Mouse (Mus musculus): Measurements from ENCODE around the gene Ap2a2. TPM values are rescaled to one million over a fixed set of nuclear protein-coding genes. Genes with fewer than 3 reads are reported as not detected.
A peak's percentile ranks its signal among the peaks of the same experiment; 100 is the strongest.
"Not testable (repeated sequence)": the region's sequence is repeated elsewhere in the genome, so short reads cannot be mapped to it uniquely, and the experiment has no call there.

Ap2a2 gene
- polyA plus RNA-seq, 1 experiment from 2014 or later: 79.1 TPM

DNA sequence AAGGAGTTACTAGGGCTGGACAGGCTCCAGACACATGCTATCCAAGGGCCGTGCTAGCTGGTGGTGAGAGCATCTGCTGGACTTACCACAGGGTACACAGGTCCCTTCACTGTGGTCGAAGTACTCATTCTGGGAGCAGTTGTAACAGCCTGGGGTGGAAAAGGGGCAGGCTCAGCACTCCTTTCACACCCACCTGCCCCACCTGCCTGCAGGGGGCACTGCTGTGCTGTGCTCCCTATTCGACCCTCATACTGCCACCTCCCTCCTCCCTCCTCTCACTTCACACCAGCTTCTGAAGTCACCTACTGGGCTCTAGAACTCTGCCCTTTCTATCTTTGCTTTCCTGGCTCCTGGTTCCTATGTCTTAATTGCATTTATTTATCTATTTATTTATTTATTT is 81.2 kb downstream of the Ap2a2 start:
- H3K9me3 ChIP-seq: no peaks in the 10 kb centered on the region

DNA sequence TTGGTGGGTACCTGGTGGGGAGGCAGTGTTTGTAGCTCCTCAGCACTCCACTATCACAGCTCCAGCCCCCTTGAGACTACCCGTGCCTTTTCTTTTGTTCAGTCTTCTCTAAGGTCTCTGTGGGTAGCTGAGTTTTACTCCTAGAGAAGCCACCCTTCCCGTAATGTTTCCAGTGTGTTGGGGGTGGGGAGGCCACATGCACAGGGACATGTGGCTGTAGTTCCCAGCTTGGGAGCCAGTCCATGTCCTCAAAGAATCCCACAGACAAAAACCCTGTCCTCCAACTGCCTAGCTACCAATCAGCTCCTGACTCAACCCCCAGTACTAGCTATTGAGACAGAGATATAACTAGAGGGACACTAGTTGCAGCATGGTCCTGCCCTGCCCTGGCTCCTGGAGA is 85.1 kb downstream of the Ap2a2 start:
- Histone ChIP-seq H3K27ac (no peak overlapping the region), H3K4me1 (replicated peaks) (no peaks in the 10 kb centered on the region), H3K9ac (no peak overlapping the region), H3K4me2 (replicated peaks) (no peak overlapping the region), H3K4me3 (replicated peaks) (no peak overlapping the region), H3K27me3 (replicated peaks) (no peaks in the 10 kb centered on the region), H3K9me3 (no peaks in the 10 kb centered on the region), H3K36me3 (no peaks in the 10 kb centered on the region)
- 72% methylated on average over 2 of the region's 2 CpGs for WGBS
- no peak for ATAC-seq

More for the DNA sequence above, 81.2 kb downstream of the Ap2a2 start:
- no peak overlapping the region for H3K9ac ChIP-seq
- WGBS: 47% methylated on average over 3 of the region's 3 CpGs
- H3K27me3 ChIP-seq (replicated peaks): no peaks in the 10 kb centered on the region
- H3K27ac ChIP-seq: no peak overlapping the region
- H3K36me3 ChIP-seq: no peaks in the 10 kb centered on the region
- H3K4me2 ChIP-seq (replicated peaks): no peak overlapping the region
- ATAC-seq: no peak
- no peak overlapping the region for H3K4me3 ChIP-seq (replicated peaks)
- H3K4me1 ChIP-seq (replicated peaks): no peaks in the 10 kb centered on the region

DNA sequence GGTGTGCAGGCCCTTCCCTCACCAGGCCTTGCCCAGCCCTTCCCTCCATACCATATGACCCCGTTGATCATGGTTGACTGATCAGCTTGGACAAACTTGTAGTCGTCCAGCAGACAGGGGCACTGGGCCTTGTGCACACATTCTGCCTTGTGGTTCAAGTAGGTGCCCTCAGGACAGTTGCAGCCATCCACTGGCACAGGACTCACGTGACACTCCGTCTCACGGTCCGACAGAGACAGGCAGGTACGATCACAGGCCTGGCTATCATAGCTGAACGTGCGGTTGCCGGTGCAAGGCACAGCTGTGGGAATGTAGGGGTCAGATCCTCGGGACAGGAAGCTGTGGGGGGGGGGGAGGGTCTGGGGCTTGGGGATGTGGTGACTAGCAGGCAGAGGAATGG is 85.8 kb downstream of the Ap2a2 start:
- no peak for ATAC-seq
- 79% methylated on average over 11 of the region's 11 CpGs for WGBS

DNA sequence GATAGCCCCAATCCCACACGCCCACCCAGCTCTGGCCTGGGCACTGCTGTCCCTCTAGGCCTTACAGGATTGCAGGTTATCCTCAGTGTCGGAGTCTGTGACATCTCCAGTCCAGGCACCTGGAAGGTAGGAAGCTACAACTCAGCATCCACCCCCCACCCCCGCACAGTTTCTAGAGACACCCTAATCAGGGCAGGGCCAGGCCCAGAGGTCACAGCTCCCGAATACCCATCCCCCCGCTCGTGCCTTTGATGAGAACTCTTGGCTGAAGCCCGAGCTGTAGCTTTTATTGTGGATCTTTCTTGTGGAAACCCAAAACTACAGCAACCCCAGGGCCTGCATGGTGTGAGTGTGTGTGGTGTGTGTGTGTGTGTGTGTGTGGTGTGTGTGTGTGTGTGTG is 90.2 kb downstream of the Ap2a2 start:
- no peak overlapping the region for H3K9ac ChIP-seq
- H3K4me2 ChIP-seq (replicated peaks): no peak overlapping the region
- H3K36me3 ChIP-seq: no peaks in the 10 kb centered on the region
- H3K4me1 ChIP-seq (replicated peaks): no peaks in the 10 kb centered on the region
- WGBS: 47% methylated on average over 7 of the region's 7 CpGs
- ATAC-seq: no peak
- no peak overlapping the region for H3K27ac ChIP-seq
- no peak overlapping the region for H3K4me3 ChIP-seq (replicated peaks)
- H3K27me3 ChIP-seq (replicated peaks): no peaks in the 10 kb centered on the region
- no peaks in the 10 kb centered on the region for H3K9me3 ChIP-seq

More for the DNA sequence above, 85.8 kb downstream of the Ap2a2 start:
- Histone ChIP-seq H3K9me3 (no peaks in the 10 kb centered on the region), H3K4me3 (replicated peaks) (no peak overlapping the region), H3K9ac (no peak overlapping the region), H3K36me3 (no peaks in the 10 kb centered on the region), H3K27ac (no peak overlapping the region), H3K4me2 (replicated peaks) (no peak overlapping the region), H3K27me3 (replicated peaks) (no peaks in the 10 kb centered on the region), H3K4me1 (replicated peaks) (no peaks in the 10 kb centered on the region)

DNA sequence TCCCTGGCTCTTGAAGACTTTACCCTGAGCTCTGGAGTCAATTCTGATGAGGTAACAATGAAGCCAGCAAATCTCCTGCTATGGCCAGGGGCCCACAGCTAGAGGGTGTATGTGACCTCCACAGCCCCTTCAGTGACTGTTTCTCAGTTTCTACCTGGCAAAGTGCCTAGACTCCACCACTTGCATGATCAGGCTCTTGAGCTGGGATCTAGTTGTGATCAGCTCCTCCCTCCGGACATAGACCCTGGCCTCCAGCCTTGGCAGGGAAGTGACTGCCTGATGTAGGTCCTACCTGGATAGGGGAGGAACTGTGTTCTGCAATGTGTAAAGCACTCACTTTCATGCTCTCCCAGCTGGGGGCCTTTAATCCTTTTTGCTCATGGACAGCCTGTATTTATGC is 98.4 kb downstream of the Ap2a2 start:
- Histone ChIP-seq H3K4me3 (replicated peaks) (no peak overlapping the region), H3K4me2 (replicated peaks) (no peak overlapping the region), H3K36me3 (no peaks in the 10 kb centered on the region), H3K27ac (no peak overlapping the region), H3K9ac (no peak overlapping the region), H3K9me3 (no peaks in the 10 kb centered on the region), H3K27me3 (replicated peaks) (no peaks in the 10 kb centered on the region), H3K4me1 (replicated peaks) (no peaks in the 10 kb centered on the region)
- no peak for ATAC-seq
- 68% methylated on average over 1 of the region's 1 CpGs for WGBS

DNA sequence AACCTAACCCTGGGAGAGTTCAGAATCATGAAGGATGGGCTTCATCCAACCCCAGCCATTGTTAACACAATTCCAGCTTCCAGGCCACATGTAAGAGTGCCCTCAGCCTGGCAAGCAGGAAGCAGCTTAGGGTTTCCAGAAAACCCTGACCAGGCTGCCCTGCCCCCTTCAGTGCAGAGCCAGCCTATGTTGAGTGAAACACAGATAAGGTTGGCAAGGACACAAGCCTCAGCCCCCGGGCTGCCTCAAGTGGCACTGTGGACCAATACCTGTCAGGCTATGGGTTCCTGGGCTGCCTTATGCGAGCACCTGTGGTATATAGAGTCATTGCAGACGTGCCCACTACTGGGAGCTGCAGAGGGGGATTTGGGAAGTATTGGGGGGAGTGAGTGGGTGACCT is 99.5 kb downstream of the Ap2a2 start:
- Histone ChIP-seq H3K4me2 (replicated peaks) (no peak overlapping the region), H3K36me3 (no peaks in the 10 kb centered on the region), H3K4me3 (replicated peaks) (no peak overlapping the region), H3K4me1 (replicated peaks) (no peaks in the 10 kb centered on the region), H3K9me3 (no peaks in the 10 kb centered on the region), H3K9ac (no peak overlapping the region), H3K27me3 (replicated peaks) (no peaks in the 10 kb centered on the region), H3K27ac (no peak overlapping the region)
- no peak for ATAC-seq
- 76% methylated on average over 3 of the region's 3 CpGs for WGBS

DNA sequence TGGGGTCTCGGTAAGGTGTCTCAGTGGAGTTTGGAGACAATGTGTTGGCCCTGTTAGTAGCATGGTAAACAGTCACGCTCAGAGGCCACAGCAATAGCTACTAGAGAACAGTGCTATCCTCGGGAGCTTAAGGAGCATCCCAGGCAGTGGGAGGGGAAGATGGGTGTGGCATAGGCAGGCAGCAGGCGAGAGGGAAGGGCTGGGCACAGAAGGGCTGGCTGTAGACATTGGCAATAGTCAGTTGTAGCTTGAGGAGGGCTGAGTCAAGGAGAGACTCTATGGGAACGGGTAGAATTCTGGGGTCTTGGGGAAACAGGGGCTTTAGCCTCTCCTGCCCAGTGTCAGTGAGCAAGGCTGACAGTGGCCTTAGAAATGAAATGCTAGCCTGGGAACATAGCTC is 100.2 kb downstream of the Ap2a2 start:
- H3K36me3 ChIP-seq: no peaks in the 10 kb centered on the region
- no peak overlapping the region for H3K27ac ChIP-seq
- no peak for ATAC-seq
- H3K4me1 ChIP-seq (replicated peaks): no peaks in the 10 kb centered on the region
- no peak overlapping the region for H3K9ac ChIP-seq
- 56% methylated on average over 5 of the region's 5 CpGs for WGBS
- no peak overlapping the region for H3K4me3 ChIP-seq (replicated peaks)
- H3K9me3 ChIP-seq: no peaks in the 10 kb centered on the region
- H3K4me2 ChIP-seq (replicated peaks): no peak overlapping the region
- no peaks in the 10 kb centered on the region for H3K27me3 ChIP-seq (replicated peaks)

DNA sequence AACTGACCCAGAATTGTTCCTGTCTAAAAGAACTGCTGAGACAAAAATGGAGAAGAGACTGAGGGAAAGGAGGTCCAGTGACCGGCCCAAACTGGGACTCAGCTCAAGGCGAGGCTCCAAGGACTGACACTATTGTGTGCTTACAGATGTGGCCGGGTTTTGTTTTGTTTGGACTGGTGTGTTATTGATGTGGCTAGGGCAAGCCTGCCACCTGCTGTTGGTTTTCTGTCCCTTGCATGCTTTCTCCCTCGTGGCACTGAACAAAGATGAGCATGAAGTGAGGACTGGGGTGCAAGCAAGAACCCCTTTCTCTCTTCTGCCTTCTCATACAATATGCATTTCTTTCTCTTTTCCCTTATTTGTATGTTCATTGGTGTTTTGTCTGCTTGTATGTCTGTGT is 104.2 kb downstream of the Ap2a2 start:
- Histone ChIP-seq H3K4me2 (replicated peaks) (no peak overlapping the region), H3K9me3 (no peaks in the 10 kb centered on the region), H3K36me3 (no peaks in the 10 kb centered on the region), H3K4me3 (replicated peaks) (no peak overlapping the region), H3K4me1 (replicated peaks) (no peaks in the 10 kb centered on the region), H3K27ac (no peak overlapping the region), H3K9ac (no peak overlapping the region), H3K27me3 (replicated peaks) (no peaks in the 10 kb centered on the region)
- 15% methylated on average over 4 of the region's 4 CpGs for WGBS
- peak; percentile 31; the same call in 1 of the 2 replicates for ATAC-seq

DNA sequence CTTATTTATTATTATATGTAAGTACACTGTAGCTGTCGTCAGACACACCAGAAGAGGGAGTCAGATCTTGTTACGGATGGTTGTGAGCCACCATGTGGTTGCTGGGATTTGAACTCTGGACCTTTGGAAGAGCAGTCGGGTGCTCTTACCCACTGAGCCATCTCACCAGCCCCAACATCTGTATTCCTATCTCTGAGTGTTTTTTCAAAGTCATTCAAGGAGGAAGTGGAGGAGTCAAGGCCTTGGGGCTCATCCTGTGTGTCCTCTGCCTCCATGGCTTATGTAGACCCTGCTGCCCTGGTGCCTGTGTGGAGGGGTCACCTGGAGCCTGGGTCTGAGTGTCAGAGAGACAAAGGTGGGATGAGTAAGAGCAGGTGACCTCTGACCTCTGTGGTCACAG is 107.1 kb downstream of the Ap2a2 start:
- H3K27me3 ChIP-seq (replicated peaks); H3K27ac ChIP-seq; H3K36me3 ChIP-seq; H3K9ac ChIP-seq; H3K4me1 ChIP-seq (replicated peaks); ATAC-seq; H3K4me3 ChIP-seq (replicated peaks); H3K4me2 ChIP-seq (replicated peaks); H3K9me3 ChIP-seq: not testable (repeated sequence)
- 92% methylated on average over 3 of the region's 3 CpGs for WGBS

DNA sequence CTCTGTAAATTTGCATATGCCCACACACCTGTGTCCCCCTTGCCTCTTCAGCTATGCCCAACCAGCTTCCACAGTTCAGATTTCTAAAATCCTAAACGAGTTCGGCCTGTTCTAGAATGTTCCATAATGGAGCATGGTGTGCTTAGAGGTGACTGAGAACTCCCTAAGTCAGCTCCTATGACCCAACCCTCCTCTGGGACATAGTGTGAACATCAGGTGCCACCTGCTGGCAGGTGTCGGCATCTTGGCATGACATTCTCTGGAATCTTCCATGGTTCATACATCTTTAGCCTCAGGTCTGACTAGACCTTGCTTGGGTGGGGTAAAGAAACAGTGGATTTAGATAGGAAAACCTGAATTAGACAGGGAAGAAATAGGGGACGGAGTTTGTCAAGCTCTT is 109.0 kb downstream of the Ap2a2 start:
- 72% methylated on average over 4 of the region's 4 CpGs for WGBS
- H3K9me3 ChIP-seq: no peaks in the 10 kb centered on the region
- no peaks in the 10 kb centered on the region for H3K4me1 ChIP-seq (replicated peaks)
- H3K9ac ChIP-seq: no peak overlapping the region
- no peaks in the 10 kb centered on the region for H3K27me3 ChIP-seq (replicated peaks)
- peak; percentile 64 for ATAC-seq
- H3K36me3 ChIP-seq: no peaks in the 10 kb centered on the region
- H3K4me3 ChIP-seq (replicated peaks): no peak overlapping the region
- no peak overlapping the region for H3K4me2 ChIP-seq (replicated peaks)
- no peak overlapping the region for H3K27ac ChIP-seq

DNA sequence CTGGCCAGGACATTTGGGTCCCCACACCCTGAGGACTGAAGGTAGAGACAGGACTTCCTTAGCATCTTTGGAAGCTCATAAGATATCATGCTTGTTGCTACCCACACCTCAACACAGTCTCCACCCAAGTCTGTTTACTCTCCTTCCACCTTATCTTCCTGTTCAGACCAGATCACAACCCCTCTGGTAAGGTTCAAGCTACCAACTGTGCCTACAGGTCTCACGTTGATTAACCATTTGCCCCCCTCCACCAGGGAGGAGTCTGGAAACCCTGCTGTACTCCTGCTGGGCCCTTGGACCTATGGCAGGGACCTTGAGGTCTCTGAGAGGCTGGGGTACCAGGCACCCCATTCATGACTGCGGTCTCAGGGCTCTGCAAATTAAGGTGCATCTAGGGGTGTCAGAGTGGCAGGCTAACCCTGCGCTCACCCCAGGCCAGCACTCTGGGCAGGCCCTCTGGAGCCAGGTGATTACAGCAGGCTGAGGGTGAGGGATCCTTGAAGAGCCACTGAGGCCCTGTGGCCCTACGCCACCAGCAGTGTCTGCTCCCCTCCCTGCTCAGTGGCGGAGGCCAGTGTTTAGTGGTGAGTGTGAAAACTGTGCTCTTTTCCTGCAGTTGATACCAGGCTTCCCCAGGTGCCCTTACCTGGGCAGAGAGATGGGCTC is 109.8 kb downstream of the Ap2a2 start:
- Histone ChIP-seq H3K27ac (no peak overlapping the region), H3K4me3 (replicated peaks) (no peak overlapping the region), H3K9me3 (no peaks in the 10 kb centered on the region), H3K36me3 (no peaks in the 10 kb centered on the region), H3K4me2 (replicated peaks) (no peak overlapping the region), H3K9ac (no peak overlapping the region), H3K27me3 (replicated peaks) (no peaks in the 10 kb centered on the region), H3K4me1 (replicated peaks) (no peaks in the 10 kb centered on the region)
- 80% methylated on average over 5 of the region's 5 CpGs for WGBS
- ATAC-seq: peak; percentile 48; the same call in 1 of the 2 replicates

DNA sequence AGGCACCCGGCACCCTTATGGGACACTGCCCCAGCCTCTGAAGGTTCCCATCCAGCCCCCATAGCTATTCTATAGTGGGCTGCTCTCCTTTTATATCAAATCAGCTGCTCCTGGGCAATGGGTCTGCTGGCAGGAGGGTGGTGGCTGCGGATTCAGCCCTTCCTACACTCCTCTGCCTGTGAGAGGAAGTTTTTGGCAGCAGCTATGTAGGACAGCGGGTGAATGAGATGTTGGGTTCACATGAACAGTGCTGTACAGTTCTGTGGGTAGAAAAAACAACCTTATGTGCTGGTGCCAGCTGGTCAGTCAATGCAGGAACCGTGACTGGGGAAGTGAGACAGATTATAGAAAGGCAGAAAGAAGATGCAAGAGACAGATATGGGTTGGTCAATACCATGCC is 116.9 kb downstream of the Ap2a2 start:
- Histone ChIP-seq H3K9ac (no peak overlapping the region), H3K27ac (no peak overlapping the region), H3K4me1 (replicated peaks) (no peaks in the 10 kb centered on the region), H3K4me2 (replicated peaks) (no peak overlapping the region), H3K27me3 (replicated peaks) (no peaks in the 10 kb centered on the region; the same call in 1 of the 2 replicates), H3K4me3 (replicated peaks) (no peak overlapping the region), H3K9me3 (no peaks in the 10 kb centered on the region), H3K36me3 (no peaks in the 10 kb centered on the region)
- 80% methylated on average over 4 of the region's 4 CpGs for WGBS
- no peak for ATAC-seq

Data from intestine, embryonic 15.5 days (tissue).